Mouse (Mus musculus): Measurements from ENCODE around the gene Vwa1. TPM values are rescaled to one million over a fixed set of nuclear protein-coding genes. Genes with fewer than 3 reads are reported as not detected.
A peak's percentile ranks its signal among the peaks of the same experiment; 100 is the strongest.
"Not testable (repeated sequence)": the region's sequence is repeated elsewhere in the genome, so short reads cannot be mapped to it uniquely, and the experiment has no call there.

The Vwa1 gene
- 10.6 and 36.8 TPM in 2 replicates for polyA plus RNA-seq (2012; rRNA removed)

DNA sequence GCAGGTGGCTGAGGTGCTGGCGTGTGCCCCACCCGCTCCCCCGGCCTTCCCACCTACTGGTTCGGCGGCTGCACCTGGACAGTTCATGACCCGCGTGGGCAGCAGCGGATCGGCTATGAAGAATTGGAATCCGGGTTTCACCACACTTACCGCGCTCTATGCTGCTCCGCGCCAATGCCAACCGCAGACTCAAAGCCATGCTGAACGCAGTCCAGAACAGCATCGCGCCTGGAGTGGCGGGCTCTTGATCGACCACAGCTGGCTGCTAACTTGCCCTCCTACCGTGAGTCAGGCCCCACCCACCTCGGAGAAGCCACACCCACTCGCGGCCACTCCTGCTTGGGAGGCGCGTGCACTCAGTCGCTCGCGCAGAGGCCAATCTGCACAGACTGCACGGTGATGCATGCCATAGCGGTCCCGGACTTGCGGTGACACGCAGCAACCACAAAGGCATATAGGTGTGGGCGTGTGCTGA is at the start of gene Vwa1:
TSS of gene Vwa1 (minus strand) at position 419 of the 475 bp plus-strand sequence.
- under 1% methylated on average over 35 of the region's 35 CpGs for WGBS
- DNase-seq (ENCODE audit: low read depth, low spot score), result no peak

GRCm38 (mm10) chr4:155823443-155823842 is 48.9 kb upstream of the Vwa1 start:
- WGBS, result 93% methylated on average over 16 of the region's 16 CpGs
- DNase-seq (ENCODE audit: low read depth, low spot score), result no peak

DNA sequence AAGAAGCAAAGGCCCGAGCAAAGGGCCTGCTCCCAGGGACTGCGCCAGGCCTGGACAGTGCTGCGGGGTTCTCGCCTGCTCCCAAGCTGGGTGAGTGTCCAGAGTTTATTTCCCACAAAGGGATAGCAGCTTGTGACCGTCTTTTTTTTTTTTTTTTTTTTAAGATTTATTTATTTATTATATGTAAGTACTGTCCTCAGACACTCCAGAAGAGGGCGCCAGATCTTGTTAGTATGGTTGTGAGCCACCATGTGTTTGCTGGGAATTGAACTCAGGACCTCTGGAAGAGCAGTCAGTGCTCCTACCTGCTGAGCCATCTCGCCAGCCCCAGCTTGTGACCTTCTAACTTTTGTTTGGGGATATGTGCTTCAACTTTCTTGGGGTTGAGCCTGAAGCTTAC is 46.5 kb upstream of the Vwa1 start:
- no peak for DNase-seq (ENCODE audit: low read depth, low spot score)
- WGBS, result 65% methylated on average over 7 of the region's 7 CpGs

GRCm38 (mm10) chr4:155817533-155817932 is 43.0 kb upstream of the Vwa1 start:
- 37% methylated on average over 4 of the region's 4 CpGs for WGBS
- peak; percentile 62 for DNase-seq (ENCODE audit: low read depth, low spot score)

- under 1% methylated on average over 49 of the region's 49 CpGs for WGBS
- no peak for DNase-seq (ENCODE audit: low read depth, low spot score)
These were observed 38.2 kb upstream of the Vwa1 start for GRCm38 (mm10) chr4:155812665-155813181.

DNA sequence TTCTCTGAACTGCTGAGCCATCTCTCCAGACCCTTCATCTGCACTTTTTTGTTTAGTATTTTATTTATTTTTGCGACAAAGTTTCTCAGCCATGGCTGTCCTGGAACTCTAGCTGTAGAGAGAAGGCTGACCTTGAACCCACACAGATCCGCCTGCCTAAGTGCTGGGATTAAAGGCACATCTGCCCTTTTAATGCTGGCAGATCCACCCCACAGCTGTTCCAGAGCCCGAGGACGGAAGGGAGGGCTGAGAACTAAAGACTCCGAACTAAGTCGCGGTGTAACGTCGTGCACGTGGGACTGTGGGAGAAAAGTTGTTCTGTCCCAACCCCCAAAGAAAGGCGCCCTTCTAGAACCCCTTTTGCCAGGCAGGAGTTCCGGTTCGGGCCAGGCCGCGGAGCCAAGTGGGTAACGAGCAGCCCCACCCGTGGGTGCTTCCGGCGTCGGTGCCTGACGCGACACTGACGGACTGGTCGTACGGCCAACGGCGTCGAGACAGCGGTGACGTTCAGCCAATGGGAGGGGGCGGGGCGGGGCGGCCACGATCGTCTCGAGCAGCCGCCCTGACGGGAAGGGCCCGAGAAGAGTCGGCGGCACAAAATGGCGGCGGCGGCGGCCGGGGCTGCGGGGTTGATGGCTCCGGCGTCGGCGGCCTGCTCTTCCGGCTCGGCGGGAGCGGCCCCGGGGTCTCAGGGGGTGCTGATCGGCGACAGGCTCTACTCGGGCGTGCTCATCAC is 37.6 kb upstream of the Vwa1 start, which contains the start of gene Ccnl2:
TSS of gene Ccnl2 (plus strand) at position 561 of the 736 bp plus-strand sequence.
- under 1% methylated on average over 60 of the region's 60 CpGs for WGBS
- DNase-seq (ENCODE audit: low read depth, low spot score), result peak; percentile 73

GRCm38 (mm10) chr4:155807841-155808240 is 33.3 kb upstream of the Vwa1 start:
- WGBS, result 83% methylated on average over 3 of the region's 3 CpGs

DNA sequence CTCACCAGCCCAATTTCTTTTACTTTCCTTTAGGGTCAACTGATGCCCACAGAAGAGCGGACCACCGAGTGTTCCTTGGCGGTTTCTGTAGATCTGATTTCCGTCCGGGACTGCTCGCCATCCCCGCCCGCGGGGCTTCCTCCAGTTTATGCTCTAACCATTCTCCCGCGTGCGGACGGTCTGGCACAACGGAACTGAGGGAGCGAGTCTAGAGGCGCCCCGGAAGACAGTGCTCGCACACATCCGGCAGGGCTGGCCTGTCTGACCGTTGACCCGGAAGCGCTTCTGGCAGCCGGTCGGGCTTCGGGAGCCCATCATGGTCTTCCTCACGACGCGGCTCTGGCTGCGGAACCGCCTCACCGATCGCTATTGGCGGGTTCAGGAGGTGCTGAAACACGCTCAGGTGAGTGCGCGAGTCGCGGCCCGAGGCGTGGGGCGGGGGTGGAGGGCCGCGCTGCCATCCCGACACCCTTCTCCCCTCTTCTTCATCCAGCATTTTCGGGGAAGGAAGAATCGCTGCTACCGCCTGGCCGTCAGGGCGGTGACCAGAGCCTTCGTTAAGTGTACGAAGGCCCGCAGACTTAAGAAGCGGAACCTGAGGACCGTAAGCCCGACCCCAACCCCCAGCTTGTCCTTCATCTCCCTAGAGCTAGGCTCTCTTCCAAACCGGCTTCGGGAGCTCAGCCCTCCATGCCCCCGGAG is 29.0 kb upstream of the Vwa1 start:
- peak; percentile 68 for DNase-seq (ENCODE audit: low read depth, low spot score)
- WGBS, result under 1% methylated on average over 58 of the region's 58 CpGs

More at GRCm38 (mm10) chr4:155807841-155808240, 33.3 kb upstream of the Vwa1 start:
- no peak for DNase-seq (ENCODE audit: low read depth, low spot score)

GRCm38 (mm10) chr4:155802741-155803339 is 28.3 kb upstream of the Vwa1 start, which contains the start of gene Mrpl20:
TSS of gene Mrpl20 (plus strand) at chr4:155802878.
- DNase-seq (ENCODE audit: low read depth, low spot score), result no peak
- WGBS, result 10% methylated on average over 12 of the region's 12 CpGs

GRCm38 (mm10) chr4:155802075-155802474 is 27.6 kb upstream of the Vwa1 start:
- 100% methylated on average over 1 of the region's 1 CpGs for WGBS
- DNase-seq (ENCODE audit: low read depth, low spot score), result no peak

GRCm38 (mm10) chr4:155793730-155794129 is 19.2 kb upstream of the Vwa1 start:
- DNase-seq (ENCODE audit: low read depth, low spot score), result no peak
- 76% methylated on average over 2 of the region's 2 CpGs for WGBS

- DNase-seq (ENCODE audit: low read depth, low spot score), result no peak
- 79% methylated on average over 24 of the region's 24 CpGs for WGBS
These were observed 16.9 kb upstream of the Vwa1 start for GRCm38 (mm10) chr4:155791240-155791933.

- WGBS, result 46% methylated on average over 3 of the region's 3 CpGs
- DNase-seq (ENCODE audit: low read depth, low spot score), result no peak
These were observed 16.2 kb upstream of the Vwa1 start for GRCm38 (mm10) chr4:155790650-155791161.

GRCm38 (mm10) chr4:155790021-155790489 is 15.6 kb upstream of the Vwa1 start, which contains the start of gene Ankrd65:
TSS of gene Ankrd65 (plus strand) at chr4:155790439.
- DNase-seq (ENCODE audit: low read depth, low spot score), result no peak
- WGBS, result 90% methylated on average over 3 of the region's 3 CpGs

- not testable (repeated sequence) for DNase-seq (ENCODE audit: low read depth, low spot score)
- WGBS, result 75% methylated on average over 4 of the region's 4 CpGs
These were observed 14.3 kb upstream of the Vwa1 start for GRCm38 (mm10) chr4:155788833-155789232.

DNA sequence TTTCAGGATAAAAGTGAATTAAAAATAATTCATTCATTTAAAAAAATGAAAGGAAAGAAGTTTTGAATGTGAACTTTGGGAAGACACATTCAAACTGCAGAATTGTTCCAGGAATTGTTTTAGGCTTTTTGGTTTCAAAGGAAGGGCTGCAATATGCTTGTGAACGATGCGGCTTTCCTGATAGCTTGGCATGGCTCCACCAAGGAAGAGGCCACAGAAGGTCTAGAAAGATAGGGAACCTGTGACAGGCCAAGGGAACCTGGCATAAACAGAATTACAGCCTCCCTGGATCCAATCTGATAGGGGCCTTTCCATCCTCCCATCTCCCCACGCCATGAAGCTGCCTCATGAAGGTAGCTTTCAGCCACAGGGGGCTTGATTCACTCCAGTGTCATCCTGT is 13.8 kb upstream of the Vwa1 start:
- no peak for DNase-seq (ENCODE audit: low read depth, low spot score)
- 56% methylated on average over 3 of the region's 3 CpGs for WGBS

GRCm38 (mm10) chr4:155785819-155786218 is 11.3 kb upstream of the Vwa1 start, which contains the start of gene Tmem88b:
TSS of gene Tmem88b (minus strand) at chr4:155785874.
- WGBS, result 80% methylated on average over 5 of the region's 5 CpGs
- DNase-seq (ENCODE audit: low read depth, low spot score), result no peak

DNA sequence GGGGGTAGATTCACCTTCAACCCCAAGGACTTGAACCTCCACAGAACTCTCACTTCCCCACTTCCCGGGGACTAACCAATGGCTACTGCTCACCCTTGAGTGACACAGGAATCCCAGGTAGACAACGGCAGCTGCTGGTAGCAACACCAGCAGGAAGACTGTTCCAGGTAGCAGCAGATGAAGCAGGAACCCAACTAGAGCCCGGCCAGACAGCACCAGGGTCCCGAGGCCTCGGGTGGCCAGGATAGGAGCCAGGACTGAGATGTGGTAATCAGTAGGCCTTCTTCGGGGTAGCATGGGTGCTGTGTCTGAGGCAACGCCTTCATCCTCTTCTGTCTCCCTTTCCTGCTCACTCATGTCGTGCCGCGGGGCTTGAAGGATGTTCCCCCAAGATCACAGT is 10.7 kb upstream of the Vwa1 start:
- DNase-seq (ENCODE audit: low read depth, low spot score), result no peak
- 87% methylated on average over 10 of the region's 10 CpGs for WGBS
